Mouse (Mus musculus) embryonic facial prominence, embryonic 13.5 days (tissue): ENCODE measurements around the gene Chl1. TPM values are rescaled to one million over a fixed set of nuclear protein-coding genes. Genes with fewer than 3 reads are reported as not detected.

Experiments used
- ATAC-seq: fragments of 200-750 bp; cut with Nextera tagmentation; 2 replicates; pipeline ENCODE4 v1.8.0; 2017; ENCODE audit warnings: low read depth; ENCODE audit not compliant: insufficient number of reproducible peaks, insufficient read depth, low FRiP score, low TSS enrichment
- H3K27ac ChIP-seq: fragments of 300-500 bp; sonication (generic); 2 replicates; pipeline ENCODE4 v1.5.1; 2015; ENCODE audit warnings: moderate library complexity, mild to moderate bottlenecking, inconsistent platforms
- H3K27me3 ChIP-seq: fragments of 300-500 bp; sonication (generic); 2 replicates; pipeline ENCODE4 v1.6.1; 2015; ENCODE audit warnings: mild to moderate bottlenecking, inconsistent platforms
- H3K36me3 ChIP-seq: fragments of 300-500 bp; sonication (generic); 2 replicates; pipeline ENCODE4 v1.6.1; 2015; ENCODE audit warnings: mild to moderate bottlenecking, inconsistent platforms
- H3K4me1 ChIP-seq: fragments of 300-500 bp; sonication (generic); 2 replicates; pipeline ENCODE4 v1.6.1; 2015; ENCODE audit warnings: inconsistent platforms
- H3K4me2 ChIP-seq: fragments of 300-500 bp; sonication (generic); 2 replicates; pipeline ENCODE4 v1.6.1; 2015; ENCODE audit warnings: moderate library complexity, mild to moderate bottlenecking, inconsistent platforms
- H3K4me3 ChIP-seq: fragments of 300-500 bp; sonication (generic); 2 replicates; pipeline ENCODE4 v1.5.1; 2015; ENCODE audit warnings: mild to moderate bottlenecking, inconsistent platforms
- H3K9ac ChIP-seq: fragments of 300-500 bp; sonication (generic); 2 replicates; pipeline ENCODE4 v1.6.1; 2015; ENCODE audit warnings: mild to moderate bottlenecking, inconsistent platforms
- H3K9me3 ChIP-seq: fragments of 300-500 bp; sonication (generic); 2 replicates; pipeline ENCODE4 v1.6.1; 2016; ENCODE audit warnings: inconsistent platforms
- WGBS: fragments of 180-500 bp; shearing (Covaris S2); methylation state at CpG from one replicate; pipeline ENCODE4 v1.1.7; 2015; ENCODE audit warnings: mixed read lengths; 5-methylcytosine and 5-hydroxymethylcytosine counted together
- polyA plus RNA-seq: library from polyadenylated mRNA; unstranded; fragments of >200 nt; fragmentation: Nextera tagmentation; extraction: Ambion mirVana; gene quantifications from 2 replicates; pipeline ENCODE4 v1.2.1, GENCODE M21; 2015

Chl1 gene
- polyA plus RNA-seq, 1 experiment from 2014 or later, result 4.2 TPM

DNA sequence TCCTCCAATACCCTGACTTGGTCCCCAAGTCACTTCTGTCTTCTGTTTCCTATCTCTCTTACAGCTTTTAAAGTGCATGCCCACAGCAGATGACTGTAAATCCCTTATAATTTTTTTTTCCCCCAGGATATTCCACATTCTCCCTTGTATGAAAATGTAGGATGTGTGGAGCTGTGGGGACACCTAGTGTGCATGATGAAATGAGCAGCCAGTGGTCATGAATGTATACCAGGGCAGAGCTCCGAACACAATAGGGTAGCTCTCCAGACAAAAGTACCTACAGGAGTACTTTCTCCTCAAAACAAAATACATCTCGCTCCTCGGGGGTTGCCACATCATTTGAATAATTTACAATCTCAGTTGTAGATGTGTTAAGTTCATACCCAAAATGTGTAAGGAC lies 232.4 kb downstream of the Chl1 start:
- Histone ChIP-seq H3K9ac (no peak overlapping the region), H3K4me2 (no peak overlapping the region), H3K4me1 (no peaks in the 10 kb centered on the region), H3K27me3 (no peaks in the 10 kb centered on the region), H3K4me3 (no peak overlapping the region), H3K27ac (no peak overlapping the region), H3K36me3 (no peaks in the 10 kb centered on the region), H3K9me3 (no peaks in the 10 kb centered on the region)
- WGBS, result 48% methylated on average over 3 of the region's 3 CpGs
- no peak for ATAC-seq

GRCm38 (mm10) chr6:103746103-103746502 lies 235.7 kb downstream of the Chl1 start:
- no peaks in the 10 kb centered on the region for H3K9me3 ChIP-seq
- no peak overlapping the region for H3K4me2 ChIP-seq
- no peaks in the 10 kb centered on the region for H3K4me1 ChIP-seq
- 31% methylated on average over 4 of the region's 4 CpGs for WGBS
- H3K27me3 ChIP-seq, result no peaks in the 10 kb centered on the region
- ATAC-seq, result no peak
- H3K27ac ChIP-seq, result no peak overlapping the region
- H3K36me3 ChIP-seq, result no peaks in the 10 kb centered on the region
- no peak overlapping the region for H3K9ac ChIP-seq
- no peak overlapping the region for H3K4me3 ChIP-seq

DNA sequence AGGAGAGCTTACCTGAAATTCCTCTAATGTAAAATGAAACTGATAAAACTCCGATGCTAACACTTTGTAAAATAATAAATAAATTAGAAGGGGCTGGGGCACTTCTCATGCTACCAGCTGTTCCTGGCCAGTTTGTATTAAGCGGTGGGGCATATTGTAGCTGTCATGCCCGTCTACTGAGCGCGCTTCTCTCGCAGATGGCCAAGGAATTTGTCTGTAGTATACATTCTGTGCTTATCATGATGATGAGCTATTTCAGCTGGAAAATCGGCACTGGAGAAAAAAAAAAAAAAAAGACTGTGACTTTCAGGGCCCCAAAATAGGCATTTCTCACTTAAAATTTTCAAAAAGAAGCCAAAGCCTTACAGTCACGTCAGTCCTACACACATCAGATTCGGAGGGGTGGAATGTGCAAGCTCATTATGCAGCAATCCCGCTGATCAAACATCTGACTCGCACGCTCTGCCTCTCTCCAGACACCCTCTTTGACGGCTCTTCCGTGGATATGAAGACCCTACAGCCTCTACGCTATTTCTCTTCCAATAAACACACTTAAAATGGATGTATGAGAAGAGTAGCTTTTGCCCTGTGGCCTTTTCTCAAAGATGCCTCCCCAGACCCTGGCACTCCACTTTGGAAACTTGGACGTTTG lies 238.9 kb downstream of the Chl1 start:
- no peak overlapping the region for H3K9ac ChIP-seq
- H3K36me3 ChIP-seq, result no peaks in the 10 kb centered on the region
- no peak overlapping the region for H3K27ac ChIP-seq
- no peaks in the 10 kb centered on the region for H3K4me1 ChIP-seq
- H3K27me3 ChIP-seq, result no peaks in the 10 kb centered on the region
- peaks cover 3% of the 10 kb centered on the region; the same call in 1 of the 2 replicates for H3K9me3 ChIP-seq
- no peak overlapping the region for H3K4me2 ChIP-seq
- no peak for ATAC-seq
- 58% methylated on average over 16 of the region's 16 CpGs for WGBS
- no peak overlapping the region for H3K4me3 ChIP-seq

GRCm38 (mm10) chr6:103753891-103754290 lies 243.5 kb downstream of the Chl1 start:
- Histone ChIP-seq H3K9me3 (peaks cover 3% of the 10 kb centered on the region; the same call in 1 of the 2 replicates), H3K9ac (no peak overlapping the region), H3K27ac (no peak overlapping the region), H3K4me3 (no peak overlapping the region), H3K4me2 (no peak overlapping the region), H3K4me1 (no peaks in the 10 kb centered on the region), H3K27me3 (no peaks in the 10 kb centered on the region), H3K36me3 (no peaks in the 10 kb centered on the region)
- WGBS, result 78% methylated on average over 4 of the region's 4 CpGs
- ATAC-seq, result no peak

DNA sequence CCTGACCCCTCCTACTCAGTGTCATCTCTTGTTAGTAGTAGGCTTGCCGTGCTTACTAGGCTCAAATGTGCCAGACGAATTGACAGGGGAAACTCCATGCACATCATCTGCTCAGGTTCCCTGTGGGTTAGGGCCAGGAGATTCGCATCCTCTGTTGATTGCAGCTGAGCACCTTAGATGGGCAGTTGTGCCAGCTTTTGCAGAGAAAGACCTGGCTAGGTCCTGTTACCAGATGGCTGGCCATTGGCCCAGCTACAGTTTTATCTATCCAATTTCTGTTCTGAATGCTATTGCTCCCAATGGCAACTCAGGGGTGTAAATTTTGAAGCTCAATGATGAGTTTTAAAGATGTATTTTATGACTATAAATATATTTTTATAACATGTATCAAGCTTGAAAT lies 256.4 kb downstream of the Chl1 start:
- no peak overlapping the region for H3K27ac ChIP-seq
- no peaks in the 10 kb centered on the region for H3K9me3 ChIP-seq
- H3K4me2 ChIP-seq, result no peak overlapping the region
- no peaks in the 10 kb centered on the region for H3K27me3 ChIP-seq
- no peak overlapping the region for H3K9ac ChIP-seq
- H3K4me3 ChIP-seq, result no peak overlapping the region
- WGBS, result 70% methylated on average over 3 of the region's 3 CpGs
- no peaks in the 10 kb centered on the region for H3K4me1 ChIP-seq
- ATAC-seq, result no peak
- H3K36me3 ChIP-seq, result no peaks in the 10 kb centered on the region

DNA sequence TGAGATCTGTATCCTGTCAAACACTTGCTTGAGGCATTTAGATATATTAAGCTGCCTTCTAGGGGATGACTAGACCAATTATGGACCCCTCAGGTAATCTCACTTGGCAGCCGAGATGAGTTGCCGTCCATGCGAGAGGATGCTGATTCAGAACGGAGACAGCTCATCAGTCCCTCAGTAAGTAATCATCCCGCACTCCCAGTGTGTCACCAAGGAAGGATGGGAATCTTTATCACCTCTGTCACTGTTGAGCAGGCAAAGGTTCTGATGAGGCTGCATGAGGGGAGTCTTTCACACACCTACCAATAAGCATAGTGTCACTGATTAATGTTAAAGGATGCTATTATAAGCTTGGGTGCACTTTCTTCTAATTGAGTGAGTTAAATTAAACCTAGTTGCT lies 270.7 kb downstream of the Chl1 start:
- Histone ChIP-seq H3K9me3 (no peaks in the 10 kb centered on the region), H3K9ac (no peak overlapping the region), H3K4me2 (no peak overlapping the region), H3K36me3 (no peaks in the 10 kb centered on the region), H3K4me3 (no peak overlapping the region), H3K27ac (no peak overlapping the region), H3K4me1 (no peaks in the 10 kb centered on the region), H3K27me3 (no peaks in the 10 kb centered on the region)
- WGBS, result 82% methylated on average over 5 of the region's 5 CpGs
- ATAC-seq, result no peak

DNA sequence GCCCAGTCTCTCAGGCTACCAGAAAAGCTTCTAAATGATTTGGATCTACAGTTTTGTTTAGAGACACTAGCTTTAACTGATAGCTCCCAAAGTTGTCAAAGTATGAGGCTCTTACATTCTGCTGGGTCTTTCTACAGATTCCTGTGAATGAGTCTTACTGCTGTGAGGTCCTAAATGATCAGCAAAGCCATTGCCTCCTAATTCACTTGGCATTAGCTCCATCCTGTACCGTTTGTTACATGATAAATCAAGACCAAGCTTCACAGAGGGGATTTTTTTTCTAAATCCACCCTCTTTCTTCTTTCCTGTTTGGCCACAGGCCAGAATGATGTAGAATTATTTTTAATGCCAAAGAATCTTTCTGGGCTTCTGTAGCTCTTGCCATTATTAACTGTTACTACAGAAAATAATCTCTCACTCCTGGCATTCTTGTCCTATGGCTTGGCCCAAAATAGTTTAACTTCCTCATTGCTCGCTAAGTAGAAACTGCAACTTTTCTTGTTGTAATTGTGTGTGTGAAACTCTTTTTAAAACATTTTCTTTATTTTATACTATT lies 280.8 kb downstream of the Chl1 start:
- no peaks in the 10 kb centered on the region for H3K27me3 ChIP-seq
- H3K4me2 ChIP-seq, result no peak overlapping the region
- no peak overlapping the region for H3K4me3 ChIP-seq
- H3K9ac ChIP-seq, result no peak overlapping the region
- 71% methylated on average over 2 of the region's 2 CpGs for WGBS
- no peaks in the 10 kb centered on the region for H3K9me3 ChIP-seq
- no peak for ATAC-seq
- H3K27ac ChIP-seq, result no peak overlapping the region
- H3K36me3 ChIP-seq, result no peaks in the 10 kb centered on the region
- no peaks in the 10 kb centered on the region for H3K4me1 ChIP-seq

DNA sequence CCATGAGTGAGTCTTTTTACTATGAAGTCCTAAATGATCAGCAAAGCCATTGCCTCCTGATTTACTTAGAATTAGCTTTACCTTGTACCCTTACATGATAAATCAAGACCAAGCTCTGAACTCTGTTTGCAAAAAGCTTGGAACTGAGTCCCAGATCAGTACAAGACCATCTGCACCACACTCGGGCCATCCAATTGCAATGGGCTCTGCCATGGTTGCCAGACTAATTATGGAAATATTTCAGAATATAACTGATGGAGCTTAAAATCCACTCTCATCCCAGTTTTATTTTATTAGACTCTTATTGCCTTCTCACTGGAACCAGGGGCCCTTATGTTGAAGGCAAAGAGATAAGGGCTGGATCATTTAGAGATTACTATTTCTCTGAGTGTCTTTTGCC lies 284.9 kb downstream of the Chl1 start:
- Histone ChIP-seq H3K27ac (no peak overlapping the region), H3K4me1 (no peaks in the 10 kb centered on the region), H3K4me3 (no peak overlapping the region), H3K9ac (no peak overlapping the region), H3K4me2 (no peak overlapping the region), H3K36me3 (no peaks in the 10 kb centered on the region), H3K27me3 (no peaks in the 10 kb centered on the region), H3K9me3 (no peaks in the 10 kb centered on the region)
- 74% methylated on average over 1 of the region's 1 CpGs for WGBS
- ATAC-seq, result no peak
